Mouse (Mus musculus) forebrain, embryonic 11.5 days (tissue): ENCODE measurements around the gene Zbtb7b. TPM values are rescaled to one million over a fixed set of nuclear protein-coding genes. Genes with fewer than 3 reads are reported as not detected.

Source experiments
- ATAC-seq: fragments of 200-750 bp; cut with Nextera tagmentation; replicated peaks from 2 replicates; pipeline ENCODE4 v1.8.0; 2017; ENCODE audit warnings: moderate TSS enrichment; ENCODE audit not compliant: low FRiP score
- DNase-seq: peaks from one replicate; pipeline ENCODE4 v3.0.0-alpha.2; 2017; ENCODE audit warnings: low spot score
- H3K27ac ChIP-seq: fragments of 300-500 bp; sonication (generic); 2 replicates; pipeline ENCODE4 v1.5.1; 2014; ENCODE audit warnings: low read depth, low read length
- H3K27me3 ChIP-seq: fragments of 300-500 bp; sonication (generic); 2 replicates; pipeline ENCODE4 v1.6.1; 2014; ENCODE audit warnings: mild to moderate bottlenecking, low read length, mixed read lengths; ENCODE audit not compliant: control insufficient read depth, insufficient read depth
- H3K36me3 ChIP-seq: fragments of 300-500 bp; sonication (generic); 2 replicates; pipeline ENCODE4 v1.6.1; 2014; ENCODE audit warnings: mild to moderate bottlenecking, low read length, moderate library complexity, mixed read lengths; ENCODE audit not compliant: control insufficient read depth, insufficient read depth
- H3K4me1 ChIP-seq: fragments of 300-500 bp; sonication (generic); replicated peaks from 2 replicates; pipeline ENCODE4 v1.6.1; 2014; ENCODE audit warnings: low read length, mixed read lengths; ENCODE audit not compliant: control insufficient read depth, insufficient read depth
- H3K4me2 ChIP-seq: fragments of 300-500 bp; sonication (generic); 2 replicates; pipeline ENCODE4 v1.6.1; 2014; ENCODE audit warnings: low read depth, mild to moderate bottlenecking, low read length, moderate library complexity, mixed read lengths; ENCODE audit not compliant: severe bottlenecking
- H3K4me3 ChIP-seq: fragments of 300-500 bp; sonication (generic); 2 replicates; pipeline ENCODE4 v1.5.1; 2014; ENCODE audit warnings: low read depth, low read length
- H3K9ac ChIP-seq: fragments of 300-500 bp; sonication (generic); 2 replicates; pipeline ENCODE4 v1.6.1; 2014; ENCODE audit warnings: low read length
- H3K9me3 ChIP-seq: fragments of 300-500 bp; sonication (generic); 2 replicates; pipeline ENCODE4 v1.6.1; 2016; ENCODE audit warnings: low read length, mixed read lengths; ENCODE audit not compliant: control insufficient read depth
- WGBS: fragments of 180-500 bp; shearing (Covaris S2); extraction: QIAGEN DNeasy Blood & Tissue Kit; methylation state at CpG from one replicate; pipeline ENCODE4 v1.1.7; 2014; 5-methylcytosine and 5-hydroxymethylcytosine counted together
- polyA plus RNA-seq: library from polyadenylated mRNA; unstranded; fragments of >200 nt; fragmentation: Nextera tagmentation; extraction: Ambion mirVana; gene quantifications from 2 replicates; pipeline ENCODE4 v1.2.1, GENCODE M21; 2014

The Zbtb7b gene
- polyA plus RNA-seq, 1 experiment from 2014 or later = 1.4 TPM

DNA sequence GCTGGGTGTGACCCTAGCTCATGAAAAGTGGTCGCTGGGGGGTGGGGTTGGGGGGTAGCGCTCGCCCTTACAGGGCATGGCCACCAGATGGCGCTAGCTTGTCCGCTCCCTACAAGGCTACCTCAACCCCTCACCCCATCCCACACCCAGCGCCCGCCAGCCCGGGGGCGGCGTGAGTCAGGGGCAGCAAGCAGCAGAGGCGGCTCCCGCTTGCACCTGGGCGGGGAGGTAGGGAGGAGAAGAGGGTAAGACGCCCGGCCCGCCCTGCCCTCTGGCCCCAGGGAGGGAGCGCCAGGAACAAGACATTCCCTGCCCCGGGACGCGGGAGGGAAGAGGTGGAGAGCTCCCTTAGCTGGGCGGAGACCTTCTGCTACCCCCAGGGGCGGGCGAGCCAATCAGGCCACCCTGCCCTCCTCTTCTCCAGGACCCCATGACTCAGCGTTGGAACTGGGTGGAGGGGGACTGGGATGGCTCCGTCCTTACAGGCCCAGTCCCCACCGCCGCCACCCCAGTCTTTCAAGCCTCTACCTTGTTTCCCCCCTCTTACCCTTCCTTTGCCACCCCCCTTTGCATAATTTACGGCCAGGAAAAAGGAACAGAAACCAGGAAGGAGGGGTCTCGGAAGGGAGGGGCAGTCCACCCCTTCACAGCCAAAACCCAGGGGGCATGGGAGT lies 16.0 kb downstream of the Zbtb7b start:
- H3K4me2 ChIP-seq = peak overlapping the region; percentile 86
- DNase-seq = peak; percentile 94
- under 1% methylated on average over 26 of the region's 29 CpGs for WGBS
- no peaks in the 10 kb centered on the region for H3K27me3 ChIP-seq
- H3K4me1 ChIP-seq = peaks cover 4% of the 10 kb centered on the region
- no peaks in the 10 kb centered on the region for H3K9me3 ChIP-seq
- peak overlapping the region; percentile 73 for H3K9ac ChIP-seq
- H3K4me3 ChIP-seq = peak overlapping the region; percentile 52
- H3K36me3 ChIP-seq = no peaks in the 10 kb centered on the region
- H3K27ac ChIP-seq = no peak overlapping the region
- ATAC-seq = peak; percentile 89

DNA sequence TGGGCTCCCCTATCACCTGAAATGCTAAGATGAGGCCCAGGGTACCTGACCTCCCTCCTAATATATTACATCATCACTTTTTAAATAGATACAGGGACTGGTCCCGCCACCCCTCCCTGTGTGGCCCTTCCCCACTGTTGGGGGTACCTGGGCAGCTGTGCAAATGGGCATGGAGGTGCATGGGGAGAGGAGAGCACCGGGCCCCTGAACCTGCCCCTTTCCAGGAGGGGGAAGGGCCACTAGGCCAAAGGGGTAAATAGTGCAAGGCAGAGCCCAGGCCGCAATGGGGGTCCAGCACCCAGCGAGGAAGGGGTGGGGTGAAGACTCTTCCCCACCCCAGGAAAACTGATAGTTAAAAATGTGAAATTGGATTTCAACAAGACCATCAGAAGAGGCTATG lies 16.7 kb downstream of the Zbtb7b start:
- Histone ChIP-seq H3K36me3 (no peaks in the 10 kb centered on the region), H3K27ac (no peak overlapping the region), H3K4me1 (peaks cover 4% of the 10 kb centered on the region), H3K4me2 (no peak overlapping the region; the same call in 1 of the 2 replicates), H3K9ac (no peak overlapping the region; the same call in 1 of the 2 replicates), H3K4me3 (peak overlapping the region; percentile 52; the same call in 1 of the 2 replicates), H3K9me3 (no peaks in the 10 kb centered on the region), H3K27me3 (no peaks in the 10 kb centered on the region)
- ATAC-seq = peak; percentile 40; the same call in 1 of the 2 replicates
- DNase-seq = no peak
- WGBS = 66% methylated on average over 4 of the region's 4 CpGs

GRCm38 (mm10) chr3:89373581-89374231 lies 20.9 kb downstream of the Zbtb7b start:
- H3K4me2 ChIP-seq = no peak overlapping the region
- H3K36me3 ChIP-seq = no peaks in the 10 kb centered on the region
- ATAC-seq = no peak
- no peaks in the 10 kb centered on the region for H3K27me3 ChIP-seq
- peaks cover 2% of the 10 kb centered on the region for H3K4me1 ChIP-seq
- H3K4me3 ChIP-seq = no peak overlapping the region
- 48% methylated on average over 5 of the region's 5 CpGs for WGBS
- H3K27ac ChIP-seq = no peak overlapping the region
- no peaks in the 10 kb centered on the region for H3K9me3 ChIP-seq
- DNase-seq = no peak
- H3K9ac ChIP-seq = no peak overlapping the region

DNA sequence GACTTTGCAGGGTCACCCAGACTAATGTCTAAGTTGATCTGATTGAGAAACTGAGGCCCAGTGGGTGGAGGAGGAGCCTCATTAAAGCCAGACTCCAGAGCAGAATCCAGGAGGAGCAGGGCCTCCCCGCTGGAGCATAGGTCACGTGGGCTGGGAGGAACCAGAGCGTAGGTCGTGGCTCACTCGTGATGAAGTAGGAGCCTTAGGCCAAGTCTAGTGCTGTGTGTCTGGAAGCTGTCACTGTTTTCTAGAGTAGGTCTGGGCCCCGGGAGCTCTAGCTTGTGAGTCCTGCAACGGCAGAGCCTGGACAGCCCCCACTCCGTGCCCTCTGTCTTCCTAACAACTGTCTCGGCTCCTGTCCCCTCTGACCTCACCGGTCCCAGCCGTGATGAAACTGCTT lies 27.2 kb downstream of the Zbtb7b start:
- ATAC-seq (no peak), DNase-seq (no peak)
- no peak overlapping the region for H3K9ac ChIP-seq
- no peaks in the 10 kb centered on the region for H3K27me3 ChIP-seq
- no peaks in the 10 kb centered on the region for H3K9me3 ChIP-seq
- no peak overlapping the region for H3K4me2 ChIP-seq
- no peak overlapping the region for H3K27ac ChIP-seq
- H3K36me3 ChIP-seq = no peaks in the 10 kb centered on the region
- no peaks in the 10 kb centered on the region for H3K4me1 ChIP-seq
- WGBS = 73% methylated on average over 11 of the region's 11 CpGs
- no peak overlapping the region for H3K4me3 ChIP-seq

GRCm38 (mm10) chr3:89365486-89366414 lies 28.8 kb downstream of the Zbtb7b start:
- H3K4me2 ChIP-seq = no peak overlapping the region
- H3K27me3 ChIP-seq = no peaks in the 10 kb centered on the region
- no peaks in the 10 kb centered on the region for H3K4me1 ChIP-seq
- no peak overlapping the region for H3K9ac ChIP-seq
- H3K27ac ChIP-seq = no peak overlapping the region
- no peaks in the 10 kb centered on the region for H3K9me3 ChIP-seq
- WGBS = 79% methylated on average over 20 of the region's 20 CpGs
- H3K36me3 ChIP-seq = no peaks in the 10 kb centered on the region
- no peak for ATAC-seq
- DNase-seq = no peak
- H3K4me3 ChIP-seq = no peak overlapping the region

- H3K4me3 ChIP-seq = no peak within 1 kb of the TSS
- no peak within 1 kb of the TSS for H3K4me2 ChIP-seq
- WGBS = 84% methylated on average over 11 of the region's 11 CpGs
These were observed 29.5 kb downstream of the Zbtb7b start, which contains the start of gene Dcst1 for GRCm38 (mm10) chr3:89365153-89365485. TSS of gene Dcst1 (minus strand) at chr3:89365253.

GRCm38 (mm10) chr3:89364631-89365030 lies 29.9 kb downstream of the Zbtb7b start:
- ATAC-seq = no peak
- no peak overlapping the region for H3K4me2 ChIP-seq
- no peaks in the 10 kb centered on the region for H3K9me3 ChIP-seq
- H3K4me1 ChIP-seq = no peaks in the 10 kb centered on the region
- H3K27ac ChIP-seq = no peak overlapping the region
- H3K9ac ChIP-seq = no peak overlapping the region
- 56% methylated on average over 8 of the region's 8 CpGs for WGBS
- no peak overlapping the region for H3K4me3 ChIP-seq
- no peaks in the 10 kb centered on the region for H3K36me3 ChIP-seq
- H3K27me3 ChIP-seq = no peaks in the 10 kb centered on the region
- no peak for DNase-seq

More at GRCm38 (mm10) chr3:89365153-89365485, 29.5 kb downstream of the Zbtb7b start, which contains the start of gene Dcst1:
- H3K9me3 ChIP-seq = no peaks in the 10 kb centered on the region
- H3K9ac ChIP-seq = no peak within 1 kb of the TSS
- no peak for ATAC-seq
- no peak within 1 kb of the TSS for H3K27ac ChIP-seq
- no peaks in the 10 kb centered on the region for H3K4me1 ChIP-seq
- no peaks in the 10 kb centered on the region for H3K27me3 ChIP-seq
- no peak for DNase-seq
- no peaks in the 10 kb centered on the region for H3K36me3 ChIP-seq

DNA sequence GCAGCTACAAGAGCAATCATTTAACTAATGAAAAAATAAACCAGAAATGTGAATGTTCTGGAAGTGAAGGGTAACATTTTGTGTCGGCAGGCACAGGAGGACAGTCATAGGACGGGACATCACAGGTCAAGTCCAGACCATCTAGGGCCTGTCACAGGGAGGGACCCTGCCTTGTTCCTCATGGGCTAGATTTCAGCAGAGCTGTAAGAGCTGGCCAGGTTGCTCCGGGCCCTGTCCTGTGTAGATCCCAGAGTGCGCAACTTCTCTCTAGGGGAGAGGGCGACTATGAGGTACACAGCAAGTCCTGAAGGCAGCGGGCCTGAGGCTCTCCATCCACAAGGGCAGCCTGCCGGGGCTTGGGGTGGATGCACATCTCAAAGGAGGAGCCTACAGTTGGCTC lies 32.9 kb downstream of the Zbtb7b start, which contains the start of gene Dcst2:
TSS of gene Dcst2 (plus strand) at position 301 of the 400 bp plus-strand sequence.
- H3K27ac ChIP-seq = no peak within 1 kb of the TSS
- H3K27me3 ChIP-seq = no peaks in the 10 kb centered on the region
- no peaks in the 10 kb centered on the region for H3K4me1 ChIP-seq
- no peak for ATAC-seq
- WGBS = 83% methylated on average over 7 of the region's 7 CpGs
- H3K9me3 ChIP-seq = no peaks in the 10 kb centered on the region
- H3K4me3 ChIP-seq = no peak within 1 kb of the TSS
- H3K4me2 ChIP-seq = no peak within 1 kb of the TSS
- DNase-seq = no peak
- no peak within 1 kb of the TSS for H3K9ac ChIP-seq
- no peaks in the 10 kb centered on the region for H3K36me3 ChIP-seq
